ENCODE assay signal across 20 mouse cellular contexts in genomic region chr16:90353156-90353555, GRCm38 (mm10). TPM values are rescaled to one million over a fixed set of nuclear protein-coding genes. Genes with fewer than 3 reads are reported as not detected.
DNase-seq lines count a peak whose midpoint lies in the region; TF ChIP-seq lines count a peak whose summit lies in the region.
"Had no signal": no experiment of that assay in that cellular context is flagged by ENCODE, and none has a peak within 500 bp of the region (broad histone marks: within the 10 kb centered on the region; RNA-seq: fewer than 3 reads in every experiment).

No protein-coding gene starts in this region.

- H3K27ac ChIP-seq in left cerebral cortex, adult 2 months: no peak overlapping the region
- H3K27ac ChIP-seq: embryonic facial prominence, embryonic 10.5 days; hindbrain, embryonic 10.5 days; hindbrain, postnatal 0 days; kidney, postnatal 0 days; limb, embryonic 15.5 days; liver, embryonic 15.5 days; stomach, embryonic 15.5 days had no signal

- intact Hi-C loops in left cerebral cortex, adult 2 months (cut with DNase I): loop anchor here (2.0 kb wide), 1 partner anchor 24 kb away; no protein-coding TSS in a partner anchor

- peak; percentile 21 for DNase-seq in left cerebral cortex, adult 11 months (ENCODE audit: low spot score)
- DNase-seq in left cerebral cortex, adult 2 months (ENCODE audit: extremely low spot score in 1 of 2, low spot score in 2 of 2): no peak
- peak; percentile 20 to 57 for DNase-seq in right cerebral cortex, postnatal 10 days (ENCODE audit: low spot score in 2 of 2)
- DNase-seq in right cerebral cortex, postnatal 4 days: no peak
- peak; percentile 54 for DNase-seq in layer of hippocampus, adult 9-11 months
- DNase-seq in thymus, postnatal 4 days: no peak
- DNase-seq in gastrocnemius, adult 18-20 months (ENCODE audit: low spot score): no peak
- DNase-seq: adrenal gland, postnatal 36 days; cerebellum, adult 8-10 months; gastrocnemius, postnatal 36 days; kidney, adult 11 months; right cerebral cortex, postnatal 25 days; thymus, postnatal 14 days had no signal

- TF ChIP-seq CTCF in left cerebral cortex, adult 2 months (IDR thresholded peaks at IDR 0.05): no peak

- no peak overlapping the region for H3K4me3 ChIP-seq in left cerebral cortex, adult 2 months
- H3K4me3 ChIP-seq: embryonic facial prominence, embryonic 10.5 days; hindbrain, embryonic 10.5 days; limb, embryonic 15.5 days; liver, embryonic 15.5 days; stomach, embryonic 15.5 days had no signal

RNA-seq across cellular contexts. Expression of gene Hunk, which starts 32.7 kb away (rescaled TPM):
- total RNA-seq in left cerebral cortex, adult 2 months (2021): 10 to 100 TPM; 14.1 to 27.2 TPM
- under 1 TPM; 0.17 to 0.32 TPM for total RNA-seq in gastrocnemius, adult 18-20 months (2021)

Comparison
In these comparisons a context has a peak if more than half of its experiments do, and no peak if none do; other contexts are left out.
1. DNase-seq: peak in left cerebral cortex, adult 11 months (single experiment), right cerebral cortex, postnatal 10 days (2 of 2) and layer of hippocampus, adult 9-11 months (single experiment); none in left cerebral cortex, adult 2 months (0 of 2), right cerebral cortex, postnatal 4 days (single experiment), thymus, postnatal 4 days (single experiment) and gastrocnemius, adult 18-20 months (single experiment).
2. RNA of gene Hunk, which starts 32.7 kb away (total RNA-seq): 14.1 to 27.2 TPM in left cerebral cortex, adult 2 months; 0.17 to 0.32 TPM in gastrocnemius, adult 18-20 months; every median in the first group is over 10 times any median in the second.